Mouse (Mus musculus) adrenal gland, postnatal 36 days (tissue): ENCODE data around the gene Npas4. TPM values are rescaled to one million over a fixed set of nuclear protein-coding genes. Genes with fewer than 3 reads are reported as not detected.
"Not testable (repeated sequence)": the region's sequence is repeated elsewhere in the genome, so short reads cannot be mapped to it uniquely, and the experiment has no call there.

Experiments
- DNase-seq, 2 experiments: peaks; one replicate each; pipeline ENCODE4 v3.0.0; 2021; ENCODE audit warnings: mixed read lengths in 1 of 2
- total RNA-seq, 2 experiments: library from RNA; stranded (reverse); gene quantifications; 2 replicates each; pipeline ENCODE4 v1.2.3; 2021

The Npas4 gene
- total RNA-seq, 2 experiments from 2014 or later = 0.20 to 0.40 TPM

GRCm38 (mm10) chr19:4992904-4993303 lies 2.8 kb upstream of the Npas4 start:
- peak; percentile 85 to 92 for DNase-seq

GRCm38 (mm10) chr19:4992371-4992770 lies 2.3 kb upstream of the Npas4 start:
- DNase-seq = no peak

GRCm38 (mm10) chr19:4990716-4991115 lies 600 bp upstream of the Npas4 start:
- DNase-seq = no peak

- DNase-seq = no peak
Observed at GRCm38 (mm10) chr19:4989434-4990255, 471 bp downstream of the Npas4 start.

GRCm38 (mm10) chr19:4989013-4989412 lies 1.1 kb downstream of the Npas4 start:
- peak; percentile 94 to 95 for DNase-seq

GRCm38 (mm10) chr19:4981767-4982166 lies 8.3 kb downstream of the Npas4 start:
- peak; percentile 22 to 62 for DNase-seq

GRCm38 (mm10) chr19:4968236-4968635 lies 21.9 kb downstream of the Npas4 start:
- DNase-seq = no peak

- DNase-seq = peak; percentile 87 to 88
Observed at GRCm38 (mm10) chr19:4961928-4962601, 28.1 kb downstream of the Npas4 start, which contains the start of gene Mrpl11. TSS of gene Mrpl11 (plus strand) at chr19:4962147.

GRCm38 (mm10) chr19:4948641-4949040 lies 41.5 kb downstream of the Npas4 start:
- not testable (repeated sequence) for DNase-seq

GRCm38 (mm10) chr19:4945540-4945939 lies 44.6 kb downstream of the Npas4 start:
- DNase-seq = no peak

GRCm38 (mm10) chr19:4943253-4943588 lies 46.9 kb downstream of the Npas4 start:
- DNase-seq = peak in 1 of 2 experiments; percentile 38

GRCm38 (mm10) chr19:4942551-4943252 lies 47.4 kb downstream of the Npas4 start, which contains the start of gene Peli3:
TSS of gene Peli3 (minus strand) at chr19:4943127.
- DNase-seq = peak; percentile 91 to 94

GRCm38 (mm10) chr19:4937444-4938310 lies 52.4 kb downstream of the Npas4 start:
- DNase-seq = no peak

- no peak for DNase-seq
Observed at GRCm38 (mm10) chr19:4936896-4937295, 53.2 kb downstream of the Npas4 start.

Other genes with a start within 250 kb of the Npas4 start
- 10 to 100 TPM; 16.4 to 17.1 TPM for gene Rbm4b, start 233.8 kb downstream of the Npas4 start, total RNA-seq
- gene Rbm4, start 196.4 kb downstream of the Npas4 start, total RNA-seq = 10 to 100 TPM; 57.6 to 68.1 TPM
- 10 to 100 TPM; 24.5 to 25.1 TPM for gene Gm21992, start 178.7 kb downstream of the Npas4 start, total RNA-seq
- gene Rbm14, start 178.7 kb downstream of the Npas4 start, total RNA-seq = 10 to 100 TPM; 48.7 to 60.3 TPM
- 100 to 1,000 TPM; 112 to 121 TPM for gene Ccs, start 151.0 kb downstream of the Npas4 start, total RNA-seq
- under 1 TPM in 1 of 2 experiments, not detected in 1; 0.20 TPM for gene Ccdc87, start 150.9 kb downstream of the Npas4 start, total RNA-seq
- 100 to 1,000 TPM; 332 to 462 TPM for gene Ctsf, start 135.2 kb downstream of the Npas4 start, total RNA-seq
- gene Actn3, start 112.4 kb downstream of the Npas4 start, total RNA-seq = under 1 TPM; 0.53 to 0.66 TPM
- gene Zdhhc24, start 111.6 kb downstream of the Npas4 start, total RNA-seq = 10 to 100 TPM; 21.3 to 21.9 TPM
- 1 to 10 TPM; 9.1 to 9.2 TPM for gene Bbs1, start 83.7 kb downstream of the Npas4 start, total RNA-seq
- gene Dpp3, start 62.0 kb downstream of the Npas4 start, total RNA-seq = 100 to 1,000 TPM in 1 of 2 experiments, 10 to 100 TPM in 1; 86.1 to 110 TPM
- 1 to 10 TPM; 7.7 to 8.2 TPM for gene Peli3, start 47.2 kb downstream of the Npas4 start, total RNA-seq
- 10 to 100 TPM; 56.7 to 59.1 TPM for gene Mrpl11, start 28.2 kb downstream of the Npas4 start, total RNA-seq
- 1 to 10 TPM; 4.5 to 5.3 TPM for gene Slc29a2, start 33.5 kb upstream of the Npas4 start, total RNA-seq
- gene B4gat1, start 48.5 kb upstream of the Npas4 start, total RNA-seq = 10 to 100 TPM; 27.8 to 43.5 TPM
- gene AC124502.3, start 48.6 kb upstream of the Npas4 start, total RNA-seq = 1 to 10 TPM in 1 of 2 experiments, under 1 TPM in 1; 0.99 to 2.3 TPM
- 10 to 100 TPM; 26.7 to 29.9 TPM for gene Brms1, start 51.0 kb upstream of the Npas4 start, total RNA-seq
- gene Rin1, start 60.2 kb upstream of the Npas4 start, total RNA-seq = 1 to 10 TPM; 3.5 to 3.6 TPM
- gene Cd248, start 77.8 kb upstream of the Npas4 start, total RNA-seq = 10 to 100 TPM; 13.7 to 21.2 TPM
- 1 to 10 TPM; 1.7 TPM for gene Tmem151a, start 95.2 kb upstream of the Npas4 start, total RNA-seq
- gene Yif1a, start 98.2 kb upstream of the Npas4 start, total RNA-seq = 10 to 100 TPM; 70.6 to 73.8 TPM
- gene Cnih2, start 108.2 kb upstream of the Npas4 start, total RNA-seq = 1 to 10 TPM; 1.2 to 1.4 TPM
- 100 to 1,000 TPM; 165 to 190 TPM for gene Rab1b, start 116.8 kb upstream of the Npas4 start, total RNA-seq
- gene Klc2, start 128.2 kb upstream of the Npas4 start, total RNA-seq = 10 to 100 TPM; 44.3 to 48.4 TPM